Mouse (Mus musculus): ENCODE results near the gene Arhgef28.

- TF ChIP-seq CTCF (IDR thresholded peaks at IDR 0.05; ENCODE audit: low read depth) = no peak
- no peak for TF ChIP-seq EP300 (IDR thresholded peaks at IDR 0.05; ENCODE audit: low read depth)
These were observed 178.5 kb downstream of the Arhgef28 start for GRCm38 (mm10) chr13:98027641-98028204.
